Mouse (Mus musculus): ENCODE measurements around the gene Gm14569.

Gm14569 gene

GRCm38 (mm10) chrX:36491730-36492129 lies at the start of gene Gm14569:
Gene Gm14569, minus strand, starts transcription at chrX:36491830.
- in situ Hi-C loops (cut with MboI, MseI) = no loop called here

GRCm38 (mm10) chrX:36534514-36534913 lies 42.9 kb upstream of the Gm14569 start:
- in situ Hi-C loops (cut with MboI, MseI) = no loop called here

GRCm38 (mm10) chrX:36533744-36534143 lies 42.1 kb upstream of the Gm14569 start:
- in situ Hi-C loops (cut with MboI, MseI) = no loop called here

- in situ Hi-C loops (cut with MboI, MseI) = no loop called here
Observed at GRCm38 (mm10) chrX:36530251-36530650, 38.6 kb upstream of the Gm14569 start.

GRCm38 (mm10) chrX:36523729-36524128 lies 32.1 kb upstream of the Gm14569 start:
- in situ Hi-C loops (cut with MboI, MseI) = no loop called here

GRCm38 (mm10) chrX:36513726-36514125 lies 22.1 kb upstream of the Gm14569 start:
- in situ Hi-C loops (cut with MboI, MseI) = no loop called here

- in situ Hi-C loops (cut with MboI, MseI) = no loop called here
Observed at GRCm38 (mm10) chrX:36513231-36513630, 21.6 kb upstream of the Gm14569 start.

- in situ Hi-C loops (cut with MboI, MseI) = no loop called here
Observed at GRCm38 (mm10) chrX:36506863-36507262, 15.2 kb upstream of the Gm14569 start.

- in situ Hi-C loops (cut with MboI, MseI) = no loop called here
Observed at GRCm38 (mm10) chrX:36489506-36489905, 2.1 kb downstream of the Gm14569 start.

- in situ Hi-C loops (cut with MboI, MseI) = no loop called here
Observed at GRCm38 (mm10) chrX:36487996-36488395, 3.6 kb downstream of the Gm14569 start.

- in situ Hi-C loops (cut with MboI, MseI) = no loop called here
Observed at GRCm38 (mm10) chrX:36474873-36475272, 16.8 kb downstream of the Gm14569 start.

GRCm38 (mm10) chrX:36474103-36474751 lies 17.4 kb downstream of the Gm14569 start:
- in situ Hi-C loops (cut with MboI, MseI) = no loop called here

- in situ Hi-C loops (cut with MboI, MseI) = no loop called here
Observed at GRCm38 (mm10) chrX:36456031-36456430, 35.6 kb downstream of the Gm14569 start.

- in situ Hi-C loops (cut with MboI, MseI) = no loop called here
Observed at GRCm38 (mm10) chrX:36437932-36438331, 53.7 kb downstream of the Gm14569 start.

- in situ Hi-C loops (cut with MboI, MseI) = no loop called here
Observed at GRCm38 (mm10) chrX:36434993-36435392, 56.6 kb downstream of the Gm14569 start.

- in situ Hi-C loops (cut with MboI, MseI) = no loop called here
Observed at GRCm38 (mm10) chrX:36419153-36419552, 72.5 kb downstream of the Gm14569 start.

- in situ Hi-C loops (cut with MboI, MseI) = no loop called here
Observed at GRCm38 (mm10) chrX:36402316-36402715, 89.3 kb downstream of the Gm14569 start.

GRCm38 (mm10) chrX:36400980-36401379 lies 90.7 kb downstream of the Gm14569 start, which contains the start of gene Gm6268:
Gene Gm6268, plus strand, starts transcription at chrX:36401280.
- in situ Hi-C loops (cut with MboI, MseI) = no loop called here

- in situ Hi-C loops (cut with MboI, MseI) = loop anchor here (5.0 kb wide), 2 partner anchors 166 to 171 kb away; no protein-coding TSS in a partner anchor
Observed at GRCm38 (mm10) chrX:36393279-36393678, 98.4 kb downstream of the Gm14569 start.

GRCm38 (mm10) chrX:36392672-36393071 lies 99.0 kb downstream of the Gm14569 start:
- in situ Hi-C loops (cut with MboI, MseI) = loop anchor here (5.0 kb wide), 2 partner anchors 165 to 170 kb away; no protein-coding TSS in a partner anchor

GRCm38 (mm10) chrX:36390503-36390902 lies 101.1 kb downstream of the Gm14569 start:
- in situ Hi-C loops (cut with MboI, MseI) = loop anchor here (5.0 kb wide), 2 partner anchors 163 to 168 kb away; no protein-coding TSS in a partner anchor

GRCm38 (mm10) chrX:36389971-36390370 lies 101.7 kb downstream of the Gm14569 start:
- in situ Hi-C loops (cut with MboI, MseI) = loop anchor here (5.0 kb wide), 2 partner anchors 163 to 168 kb away; no protein-coding TSS in a partner anchor

- in situ Hi-C loops (cut with MboI, MseI) = no loop called here
Observed at GRCm38 (mm10) chrX:36385340-36385739, 106.3 kb downstream of the Gm14569 start.

All from T-helper 17 cell (primary cell).